Mouse (Mus musculus) liver, adult 2 months (tissue): ENCODE data around the gene Syne3. TPM values are rescaled to one million over a fixed set of nuclear protein-coding genes. Genes with fewer than 3 reads are reported as not detected.

Source experiments
- DNase-seq: peaks from one replicate; pipeline ENCODE4 v3.0.0-alpha.2; 2011; ENCODE audit warnings: low read depth, low spot score; ENCODE audit errors: extremely low read depth
- H3K27ac ChIP-seq: fragments of 200-500 bp; replicated peaks from 2 replicates; pipeline ENCODE4 v1.5.1; 2012; ENCODE audit warnings: low read depth, mild to moderate bottlenecking, control low read depth, inconsistent platforms, low read length; ENCODE audit not compliant: insufficient read depth
- H3K27me3 ChIP-seq: fragments of 200-500 bp; 2 replicates; pipeline ENCODE4 v1.6.1; 2012; ENCODE audit warnings: mild to moderate bottlenecking, moderate library complexity, low read length, inconsistent platforms; ENCODE audit not compliant: control insufficient read depth, insufficient read depth
- H3K36me3 ChIP-seq: fragments of 200-500 bp; 2 replicates; pipeline ENCODE4 v1.6.1; 2012; ENCODE audit warnings: low read length, inconsistent platforms; ENCODE audit not compliant: control insufficient read depth, insufficient read depth
- H3K4me1 ChIP-seq: fragments of 200-500 bp; 2 replicates; pipeline ENCODE4 v1.6.1; 2011; ENCODE audit warnings: low read length; ENCODE audit not compliant: control insufficient read depth, insufficient read depth
- H3K4me3 ChIP-seq: fragments of 200-500 bp; 2 replicates; pipeline ENCODE4 v1.5.1; 2011; ENCODE audit warnings: low read depth, mild to moderate bottlenecking, control low read depth, low read length, moderate library complexity; ENCODE audit not compliant: insufficient read depth
- H3K79me2 ChIP-seq: fragments of 200-500 bp; 2 replicates; pipeline ENCODE4 v1.6.1; 2012; ENCODE audit warnings: inconsistent platforms, mild to moderate bottlenecking, low read length, moderate library complexity; ENCODE audit not compliant: control insufficient read depth, insufficient read depth
- H3K9ac ChIP-seq: fragments of 200-500 bp; 2 replicates; pipeline ENCODE4 v1.6.1; 2012; ENCODE audit warnings: low read depth, mild to moderate bottlenecking, control low read depth, inconsistent platforms, low read length
- CTCF ChIP-seq: fragments of 200-500 bp; IDR thresholded peaks from 2 replicates; pipeline ENCODE4 v1.5.1; 2011; ENCODE audit warnings: low read depth, low read length, control low read depth
- POLR2A ChIP-seq: fragments of 200-500 bp; IDR thresholded peaks from 2 replicates; pipeline ENCODE4 v1.6.1; 2011; ENCODE audit warnings: low read length, control low read depth; ENCODE audit not compliant: insufficient read depth; ENCODE audit errors: extremely low read depth
- WGBS: fragments of 180-500 bp; shearing (Covaris S2); methylation state at CpG from one replicate; pipeline ENCODE4 v1.1.7; 2018; 5-methylcytosine and 5-hydroxymethylcytosine counted together
- polyA plus RNA-seq: library from polyadenylated mRNA; depleted of rRNA; stranded (reverse); fragments of >200 nt; gene quantifications from 2 replicates; pipeline ENCODE4 v1.2.3, GENCODE M21; 2012
- total RNA-seq: library from RNA; depleted of rRNA; stranded (reverse); fragments of >200 nt; gene quantifications from 2 replicates; pipeline ENCODE4 v1.2.3, GENCODE M21; 2014

The Syne3 gene
- total and polyA plus RNA-seq, 2 experiments, result 1.6 to 3.8 TPM

- Histone ChIP-seq H3K4me3 (no peak overlapping the region), H3K4me1 (peaks cover 42% of the 10 kb centered on the region)
Measured at GRCm38 (mm10) chr12:105038211-105038610, 28.6 kb upstream of the Syne3 start.

DNA sequence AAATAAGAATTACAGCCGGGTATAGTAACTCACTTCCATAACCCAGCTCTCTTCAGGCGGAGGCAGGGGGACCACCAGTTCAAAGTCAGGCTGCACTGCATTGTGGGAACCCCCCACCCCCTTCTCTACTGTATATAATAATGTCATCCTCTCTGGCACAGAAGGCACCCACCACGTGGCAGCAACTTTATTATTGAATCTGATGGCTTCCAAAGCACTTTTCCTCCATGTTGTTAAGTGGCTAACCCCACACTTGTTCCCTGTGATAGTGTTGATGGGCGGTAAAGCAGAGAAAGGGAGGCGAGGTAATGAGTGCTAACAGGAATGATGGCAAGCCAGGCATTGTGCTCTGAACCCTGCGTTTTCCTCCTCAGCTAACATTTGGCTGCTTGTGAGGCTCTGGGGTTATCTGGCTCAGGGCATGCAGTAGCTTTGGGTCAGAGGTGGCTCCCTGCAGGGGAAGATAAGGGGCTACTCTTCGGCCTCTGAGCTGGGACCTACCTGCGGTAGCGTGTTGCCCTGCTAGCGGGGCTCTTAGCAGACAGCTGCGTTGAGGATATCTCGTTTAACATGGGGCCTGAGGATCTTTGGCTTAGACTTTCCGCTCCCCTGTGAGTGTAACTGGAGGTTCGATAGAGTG, 24.6 kb upstream of the Syne3 start:
- peak; percentile 71 for DNase-seq
- peak overlapping the region; percentile 82 for H3K4me3 ChIP-seq
- peaks cover 40% of the 10 kb centered on the region for H3K79me2 ChIP-seq
- H3K36me3 ChIP-seq, result no peaks in the 10 kb centered on the region
- TF ChIP-seq POLR2A, result no peak
- no peak for TF ChIP-seq CTCF
- no peaks in the 10 kb centered on the region for H3K27me3 ChIP-seq
- 24% methylated on average over 14 of the region's 14 CpGs for WGBS
- peak overlapping the region; percentile 86 for H3K27ac ChIP-seq
- H3K4me1 ChIP-seq, result peaks cover 44% of the 10 kb centered on the region
- peak overlapping the region; percentile 94 for H3K9ac ChIP-seq

More at GRCm38 (mm10) chr12:105038211-105038610, 28.6 kb upstream of the Syne3 start:
- no peaks in the 10 kb centered on the region for H3K27me3 ChIP-seq
- no peaks in the 10 kb centered on the region; the same call in 1 of the 2 replicates for H3K36me3 ChIP-seq
- TF ChIP-seq CTCF (no peak), POLR2A (no peak)
- H3K9ac ChIP-seq, result 0 out of 2 replicates have a peak overlapping the region, but pooled peaks have one; percentile 15
- H3K27ac ChIP-seq, result no peak overlapping the region
- 79% methylated on average over 11 of the region's 11 CpGs for WGBS
- DNase-seq, result no peak
- peaks cover 33% of the 10 kb centered on the region for H3K79me2 ChIP-seq

GRCm38 (mm10) chr12:105032832-105033775, 23.5 kb upstream of the Syne3 start:
- Histone ChIP-seq H3K27ac (peak overlapping the region; percentile 86), H3K36me3 (no peaks in the 10 kb centered on the region), H3K4me3 (peak overlapping the region; percentile 82), H3K27me3 (no peaks in the 10 kb centered on the region), H3K9ac (peak overlapping the region; percentile 94), H3K79me2 (peaks cover 30% of the 10 kb centered on the region), H3K4me1 (peaks cover 34% of the 10 kb centered on the region)
- whole genome bisulfite sequencing, result under 1% methylated on average over 45 of the region's 45 CpGs
- DNase-seq, result peak; percentile 72
- TF ChIP-seq POLR2A (no peak), CTCF (no peak)

DNA sequence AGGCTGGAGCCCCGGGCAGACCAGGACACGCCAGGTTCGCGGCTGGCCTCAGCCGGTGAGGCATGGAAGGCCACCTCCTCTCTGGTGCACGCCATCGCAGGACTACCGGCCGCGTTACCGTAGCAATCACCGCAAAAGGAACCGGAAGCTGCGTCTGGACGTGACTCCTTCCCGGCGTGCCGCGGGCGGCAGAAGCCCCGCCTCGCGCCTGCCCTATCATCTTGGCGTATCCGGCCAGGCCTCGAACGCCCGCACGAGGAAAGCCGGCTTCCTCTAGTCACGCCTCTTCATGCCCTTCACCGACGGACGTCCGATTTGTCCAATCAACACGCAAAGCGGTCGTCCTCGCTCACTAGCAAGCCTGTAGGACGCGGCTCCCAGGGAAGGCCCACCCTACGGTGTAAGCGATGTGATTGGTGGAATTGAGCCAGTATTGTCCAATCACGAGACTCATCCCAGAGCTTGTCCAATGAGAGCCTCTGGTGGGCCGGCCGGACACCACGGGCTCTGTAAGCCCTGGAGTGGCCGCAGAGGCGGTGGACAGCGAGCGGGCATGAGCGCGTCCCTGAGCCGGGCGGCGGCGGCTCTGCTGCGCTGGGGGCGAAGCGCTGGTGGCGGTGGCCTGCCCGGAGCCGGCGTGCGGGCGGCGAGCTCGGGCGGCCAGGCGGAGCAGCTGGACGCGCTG, 22.7 kb upstream of the Syne3 start, which contains the start of gene Glrx5:
Glrx5 (plus strand) TSS at position 542 of the 685 bp plus-strand sequence.
- H3K9ac ChIP-seq, result peak within 1 kb of the TSS; percentile 94
- under 1% methylated on average over 72 of the region's 72 CpGs for WGBS
- peaks cover 25% of the 10 kb centered on the region for H3K79me2 ChIP-seq
- no peaks in the 10 kb centered on the region for H3K36me3 ChIP-seq
- peak within 1 kb of the TSS; percentile 86 for H3K27ac ChIP-seq
- TF ChIP-seq CTCF, result no peak
- TF ChIP-seq POLR2A, result peak; percentile 93
- peak; percentile 100 for DNase-seq
- H3K4me1 ChIP-seq, result peaks cover 36% of the 10 kb centered on the region
- H3K27me3 ChIP-seq, result no peaks in the 10 kb centered on the region
- peak within 1 kb of the TSS; percentile 83 for H3K4me3 ChIP-seq
